Mouse (Mus musculus) erythroid progenitor cell, adult 5-6 weeks (primary cell): ENCODE measurements around the gene Pycr2. TPM values are rescaled to one million over a fixed set of nuclear protein-coding genes. Genes with fewer than 3 reads are reported as not detected.

Experiments used
- ATAC-seq: replicated peaks from 2 replicates; pipeline ENCODE4 v1.8.0; 2016; ENCODE audit warnings: moderate number of reproducible peaks, mild to moderate bottlenecking, moderate TSS enrichment, inconsistent platforms; ENCODE audit not compliant: poor library complexity, low FRiP score, severe bottlenecking
- total RNA-seq, 2 experiments: library from RNA; stranded (forward) in 1 of 2; stranded (reverse) in 1 of 2; fragments of 150-400 nt in 1 of 2; fragments of 186-747, 209-891 nt in 1 of 2; gene quantifications; 2 replicates each; pipeline versions ENCODE4 v1.2.3 to v1.2.4; 2015 to 2017; ENCODE audit warnings: low replicate concordance in 2 of 2

The Pycr2 gene
- total RNA-seq (2015; ENCODE audit: low replicate concordance) (21.3 and 42.8 TPM in 2 replicates), total RNA-seq (2017; ENCODE audit: low replicate concordance) (26.3 and 26.6 TPM in 2 replicates)

DNA sequence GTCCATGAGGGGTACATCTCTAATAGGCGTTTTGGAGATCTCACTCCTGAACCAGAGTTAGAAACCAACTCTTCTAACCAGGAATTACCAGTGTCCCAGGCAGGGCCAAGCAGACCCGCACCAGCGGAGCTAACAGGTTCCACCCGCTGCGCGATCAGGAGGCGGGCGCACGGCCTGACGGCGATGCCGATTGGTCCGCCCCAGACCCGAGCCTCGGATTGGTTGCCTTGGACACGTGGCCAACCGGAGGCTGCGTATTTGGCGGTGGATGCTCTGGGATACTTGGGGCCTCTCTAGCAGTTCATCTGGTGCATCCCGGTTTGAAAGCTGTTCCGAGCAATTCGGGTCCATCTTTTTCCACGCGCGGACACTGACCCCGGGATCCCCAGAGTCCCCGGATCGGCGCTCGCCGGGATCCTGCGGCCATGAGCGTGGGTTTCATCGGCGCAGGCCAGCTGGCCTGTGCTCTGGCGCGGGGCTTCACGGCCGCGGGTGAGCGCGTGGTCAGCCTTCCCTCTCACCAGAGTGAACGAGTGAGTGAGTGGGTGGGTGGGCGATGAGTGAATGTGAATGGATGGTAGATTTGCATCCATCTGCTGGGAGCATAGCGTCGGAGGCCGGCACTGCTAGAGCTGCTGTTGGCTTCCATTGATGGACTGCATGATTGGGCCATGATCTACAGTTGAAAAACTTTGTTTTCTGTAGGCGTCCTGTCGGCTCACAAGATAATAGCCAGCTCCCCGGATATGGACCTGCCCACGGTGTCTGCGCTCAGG, at the start of gene Pycr2:
Pycr2 (plus strand) TSS at position 255 of the 776 bp plus-strand sequence.
- peak; percentile 83 for ATAC-seq

GRCm38 (mm10) chr1:180858763-180859162, 45.3 kb upstream of the Pycr2 start:
- no peak for ATAC-seq

- ATAC-seq: no peak
These were observed 44.1 kb upstream of the Pycr2 start for GRCm38 (mm10) chr1:180860030-180860429.

DNA sequence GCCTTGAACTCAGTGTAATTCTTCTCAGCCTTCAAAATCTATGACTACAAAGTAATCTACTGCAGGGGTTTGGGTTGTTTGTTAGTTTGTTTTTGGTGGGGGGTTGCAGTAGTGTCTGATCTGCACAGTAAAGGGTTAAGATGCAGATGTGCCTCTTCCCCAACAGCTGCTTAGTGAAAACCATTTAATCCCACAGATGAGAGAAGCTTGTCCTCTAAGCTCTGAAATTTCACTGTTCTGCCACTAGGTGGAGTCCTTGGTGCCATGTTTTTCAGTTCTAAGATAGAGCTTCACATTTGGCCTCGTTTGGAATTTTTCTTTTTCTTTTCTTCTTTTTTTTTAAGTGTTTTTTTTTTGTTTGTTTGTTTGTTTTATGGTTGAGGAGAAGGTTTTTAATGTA, 40.5 kb upstream of the Pycr2 start:
- peak; percentile 80 for ATAC-seq

DNA sequence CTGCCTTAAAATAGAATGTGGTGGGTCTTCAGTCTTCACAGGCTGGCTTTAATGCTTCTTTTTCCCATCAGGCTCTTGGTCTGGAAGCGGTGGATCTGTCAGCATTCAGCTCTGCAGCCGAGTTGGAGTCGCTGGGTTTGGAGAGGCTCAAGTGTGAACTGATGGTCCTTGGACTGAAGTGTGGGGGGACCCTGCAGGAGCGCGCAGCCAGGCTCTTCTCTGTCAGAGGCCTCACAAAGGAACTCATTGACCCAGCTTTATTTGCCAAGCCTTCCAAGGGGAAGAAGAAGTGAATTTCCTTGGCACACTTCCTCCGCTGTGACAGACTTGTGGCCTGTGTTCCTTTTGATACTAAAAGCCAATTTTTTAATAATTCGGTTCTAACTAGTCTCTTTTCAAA, 38.1 kb upstream of the Pycr2 start:
- ATAC-seq: no peak

- no peak for ATAC-seq
These were observed 33.9 kb upstream of the Pycr2 start for GRCm38 (mm10) chr1:180870122-180870650.

DNA sequence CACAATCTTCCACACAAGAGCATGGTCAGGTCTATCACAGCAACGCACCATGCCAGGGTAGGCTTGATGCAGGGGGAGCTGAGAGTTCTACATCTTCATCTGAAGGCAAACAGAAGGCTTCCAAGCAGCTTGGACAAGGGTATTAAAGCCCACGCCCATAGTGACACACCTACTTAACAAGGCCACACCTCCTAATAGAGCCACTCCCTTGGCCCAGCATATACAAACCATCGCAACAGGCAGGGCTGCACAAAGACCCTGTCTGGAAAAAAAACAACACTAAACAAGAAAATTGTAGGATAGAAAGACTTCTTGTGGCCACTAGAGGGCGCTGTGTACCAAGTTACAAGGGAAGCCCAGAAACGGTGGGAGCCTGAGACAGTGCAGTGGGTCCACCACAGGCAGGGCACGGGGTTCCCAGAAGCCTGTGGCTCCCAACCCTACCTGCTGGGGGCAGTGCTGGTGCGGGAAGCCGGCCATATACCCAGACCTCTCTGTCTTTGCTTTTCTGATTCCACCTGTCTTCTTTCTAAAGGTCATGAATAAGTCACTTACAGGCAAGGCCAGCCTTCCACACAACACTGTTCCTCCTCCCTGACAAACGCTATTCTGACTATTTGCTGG, 30.1 kb upstream of the Pycr2 start:
- ATAC-seq: peak; percentile 81

DNA sequence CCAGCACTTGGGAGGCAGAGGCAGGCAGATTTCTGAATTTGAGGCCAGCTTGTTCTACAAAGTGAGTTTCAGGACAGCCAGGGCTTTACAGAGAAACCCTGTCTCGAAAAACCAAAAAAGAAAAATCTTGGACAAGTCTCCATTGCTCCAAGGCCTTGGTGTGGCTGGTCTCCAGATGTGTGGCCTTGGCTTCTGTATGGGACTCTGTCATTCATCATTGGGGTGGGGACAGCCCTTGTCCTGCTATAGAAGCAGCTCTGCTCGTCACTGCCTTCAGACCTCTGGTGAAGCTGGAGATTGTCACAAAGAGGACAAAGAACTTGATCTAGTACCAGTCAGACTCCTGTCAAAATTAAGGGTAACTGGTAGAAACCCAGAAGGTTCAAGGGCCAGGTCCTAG, 29.5 kb upstream of the Pycr2 start:
- no peak for ATAC-seq

DNA sequence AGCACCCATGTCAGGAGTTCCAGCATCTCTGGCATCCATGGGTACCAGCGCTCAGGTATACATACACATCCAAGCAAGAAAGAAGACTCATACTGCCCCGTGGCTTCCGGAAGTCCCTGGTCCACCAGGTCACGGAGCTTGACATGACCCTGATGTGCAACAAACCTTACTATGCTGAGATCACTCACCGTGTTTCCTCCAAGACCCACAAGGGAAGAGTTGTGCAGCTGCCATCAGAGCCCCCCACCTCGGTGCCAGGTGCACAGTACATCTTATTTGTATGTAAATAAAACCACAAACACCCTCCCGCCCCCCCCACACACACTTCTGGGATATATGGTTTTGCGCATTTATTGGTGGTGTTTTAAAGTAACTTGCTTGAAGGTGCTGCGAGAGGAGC, 29.0 kb upstream of the Pycr2 start:
- no peak for ATAC-seq

DNA sequence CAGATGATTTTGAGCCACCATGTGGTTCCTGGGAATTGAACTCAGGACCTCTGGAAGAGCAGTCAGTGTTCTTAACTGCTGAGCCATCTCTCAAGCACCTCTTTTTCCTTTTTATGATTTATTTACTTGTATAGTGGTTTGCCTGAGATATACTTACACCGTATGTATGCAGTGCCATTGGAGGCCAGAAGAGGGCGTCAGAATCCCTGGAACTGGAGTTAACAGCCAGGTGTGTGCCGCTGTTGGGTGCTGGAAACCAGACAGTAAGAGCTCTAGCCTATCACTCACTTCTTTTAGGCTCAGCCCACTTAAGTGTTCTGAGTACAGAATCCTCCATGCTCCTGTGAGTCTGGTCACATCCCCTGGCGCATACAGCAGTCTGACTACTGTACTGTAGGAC, 26.6 kb upstream of the Pycr2 start:
- no peak for ATAC-seq

DNA sequence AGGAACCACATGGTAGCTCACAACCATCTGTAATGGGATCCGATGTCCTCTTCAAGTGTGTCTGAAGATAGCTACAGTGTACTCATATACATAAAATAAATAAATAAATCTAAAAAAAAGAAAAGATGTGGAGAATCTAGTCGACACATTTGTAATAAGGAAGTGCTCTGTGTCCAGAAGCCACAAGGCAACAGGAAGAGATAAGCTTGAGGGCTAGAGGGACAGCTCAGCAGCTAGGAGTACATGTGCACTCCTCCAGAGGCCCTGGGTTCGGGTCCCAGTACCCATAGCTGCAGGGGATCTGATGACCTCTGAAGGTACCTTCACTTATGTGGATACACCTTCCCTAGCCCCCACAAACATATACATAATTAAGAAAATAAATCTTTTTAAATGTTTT, 22.3 kb upstream of the Pycr2 start:
- no peak for ATAC-seq

DNA sequence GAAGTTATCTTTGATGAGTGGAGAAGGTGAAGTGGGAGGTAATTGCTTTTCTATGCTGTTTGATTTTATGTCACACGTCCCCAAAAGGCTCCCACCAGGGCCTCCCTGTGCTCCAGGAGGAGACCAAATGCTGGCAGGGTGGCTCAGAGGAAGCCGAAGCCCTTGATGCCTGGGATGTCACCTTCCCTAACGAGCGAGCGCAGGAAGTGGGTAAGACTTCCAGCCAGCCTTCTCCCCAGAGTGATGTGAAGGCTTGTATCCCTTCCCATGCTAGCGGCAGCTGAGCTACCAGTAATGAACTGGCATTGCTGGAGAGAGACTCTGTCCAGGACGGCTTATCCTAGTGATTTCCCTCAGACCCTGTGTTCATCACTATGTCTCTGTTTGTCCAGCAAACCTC, 20.4 kb upstream of the Pycr2 start:
- ATAC-seq: no peak

- ATAC-seq: no peak
These were observed 19.6 kb upstream of the Pycr2 start for GRCm38 (mm10) chr1:180884484-180884883.

- ATAC-seq: no peak
These were observed 15.5 kb upstream of the Pycr2 start for GRCm38 (mm10) chr1:180888556-180889042.

DNA sequence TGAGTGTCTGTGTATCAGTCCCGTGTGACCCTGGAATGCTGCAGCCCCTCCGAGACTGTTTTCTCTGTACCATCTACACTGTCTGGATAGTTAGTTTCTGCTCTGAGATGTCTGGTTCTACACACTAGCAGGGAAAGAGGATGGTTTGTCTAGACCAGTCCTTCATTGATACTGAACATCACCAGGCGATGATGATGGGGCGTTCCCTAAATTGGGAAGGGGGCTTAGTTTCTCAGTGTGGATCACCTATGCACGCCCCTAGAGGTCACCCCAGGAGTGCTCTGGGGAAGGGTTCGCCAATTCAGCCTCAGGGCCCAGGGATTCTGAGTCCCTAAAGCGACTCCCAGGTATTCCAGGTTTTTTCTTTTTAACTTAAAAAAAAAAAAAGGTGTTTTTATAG, 14.9 kb upstream of the Pycr2 start:
- no peak for ATAC-seq

DNA sequence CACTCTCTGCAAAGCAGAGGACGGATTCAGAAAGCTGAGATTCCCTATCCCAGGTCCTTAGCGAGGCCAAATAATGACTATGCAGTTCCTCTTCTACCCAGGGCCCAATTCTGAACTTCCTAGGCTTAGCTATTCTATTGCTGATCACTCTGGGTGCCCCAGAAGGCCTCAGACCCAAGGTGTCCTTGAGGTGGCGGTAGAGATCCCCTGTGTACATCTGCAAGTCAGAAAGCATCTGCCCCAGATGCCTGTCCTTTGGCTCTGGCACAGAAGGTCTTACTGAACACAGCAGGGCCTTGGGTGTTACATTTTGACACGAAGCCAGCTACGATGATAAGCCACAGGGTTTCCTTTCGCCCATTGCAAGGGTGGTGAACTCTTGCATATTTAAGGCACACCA, 14.3 kb upstream of the Pycr2 start:
- ATAC-seq: 0 out of 2 replicates have a peak, but pooled peaks have one; percentile 25

GRCm38 (mm10) chr1:180892808-180893207, 11.3 kb upstream of the Pycr2 start, which contains the start of gene Lefty2:
Lefty2 (plus strand) TSS chr1:180893108.
- no peak for ATAC-seq

- ATAC-seq: peak; percentile 61
These were observed 9.8 kb upstream of the Pycr2 start for GRCm38 (mm10) chr1:180894088-180894987.

DNA sequence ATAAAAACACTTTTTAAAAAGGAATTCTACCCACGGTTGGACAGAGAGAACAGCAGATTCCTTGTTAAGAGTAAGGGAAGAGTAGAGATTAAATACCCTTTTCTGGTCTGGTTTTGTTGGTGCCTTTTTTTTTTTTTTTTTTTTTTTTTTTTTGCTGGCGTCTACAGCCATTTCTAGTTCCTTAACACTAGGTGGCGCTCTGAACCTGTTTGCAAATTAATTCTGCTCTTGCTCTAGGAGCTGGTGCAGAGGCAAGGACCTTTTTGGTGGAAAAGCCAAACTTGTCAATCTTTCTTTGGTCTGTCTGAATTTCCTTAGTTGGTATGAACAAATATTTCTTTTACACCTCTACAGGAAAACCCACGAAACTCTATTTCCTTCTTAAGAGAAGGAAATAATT, 3.0 kb upstream of the Pycr2 start:
- no peak for ATAC-seq

DNA sequence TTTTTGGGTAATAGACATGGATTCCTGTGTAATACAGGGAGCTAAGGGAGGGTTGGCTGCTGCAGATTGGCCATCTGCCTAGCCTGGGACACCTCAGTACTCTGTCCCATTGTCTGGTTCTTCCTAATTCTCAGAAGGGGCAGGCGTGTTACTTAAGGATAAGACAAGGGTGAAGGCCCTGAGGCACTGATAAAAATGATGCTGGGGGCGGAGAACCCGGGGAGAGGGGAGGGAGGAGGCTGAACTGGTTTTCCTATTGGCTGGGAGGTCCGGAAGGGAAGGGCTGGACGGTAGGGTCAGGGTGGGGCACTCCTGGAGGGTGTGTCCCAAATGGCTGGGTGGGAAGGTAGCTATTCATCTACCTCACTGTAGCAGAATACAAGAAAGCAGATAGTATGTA, 1.2 kb upstream of the Pycr2 start:
- peak; percentile 85 for ATAC-seq
